Mouse (Mus musculus): ENCODE measurements at regions not wholly inside any gene's neighbourhood (a gene's known extent, or its start where the extent isn't known, plus 50 kb on each side); places are given as distances from the start of the nearest gene placed in this dataset.
A peak's percentile ranks its signal among the peaks of the same experiment; 100 is the strongest.

GRCm38 (mm10) chr13:110784822-110785221 is 390.0 kb downstream of the Plk2 start:
- DNase-seq (ENCODE audit: low spot score) = no peak

GRCm38 (mm10) chr13:110798313-110798712 is 403.5 kb downstream of the Plk2 start:
- DNase-seq (ENCODE audit: low spot score) = no peak

- DNase-seq (ENCODE audit: low spot score) = no peak
Observed at GRCm38 (mm10) chr13:110802841-110803240, 408.0 kb downstream of the Plk2 start.

GRCm38 (mm10) chr13:110812401-110812800 is 417.6 kb downstream of the Plk2 start:
- DNase-seq (ENCODE audit: low spot score) = no peak

GRCm38 (mm10) chr13:110814066-110814465 is 419.2 kb downstream of the Plk2 start:
- DNase-seq (ENCODE audit: low spot score) = no peak

- DNase-seq (ENCODE audit: low spot score) = no peak
Observed at GRCm38 (mm10) chr13:110819301-110819862, 424.5 kb downstream of the Plk2 start.

GRCm38 (mm10) chr13:110824878-110825277 is 429.9 kb upstream of the Actbl2 start:
- no peak for DNase-seq (ENCODE audit: low spot score)

GRCm38 (mm10) chr13:110832442-110832841 is 422.4 kb upstream of the Actbl2 start:
- DNase-seq (ENCODE audit: low spot score) = no peak

GRCm38 (mm10) chr13:110836936-110837335 is 417.9 kb upstream of the Actbl2 start:
- no peak for DNase-seq (ENCODE audit: low spot score)

GRCm38 (mm10) chr13:110841949-110842348 is 412.9 kb upstream of the Actbl2 start:
- DNase-seq (ENCODE audit: low spot score) = no peak

GRCm38 (mm10) chr13:110845695-110846094 is 409.1 kb upstream of the Actbl2 start:
- DNase-seq (ENCODE audit: low spot score) = no peak

- no peak for DNase-seq (ENCODE audit: low spot score)
Observed at GRCm38 (mm10) chr13:110852996-110853727, 401.7 kb upstream of the Actbl2 start.

- no peak for DNase-seq (ENCODE audit: low spot score)
Observed at GRCm38 (mm10) chr13:110854213-110854612, 400.6 kb upstream of the Actbl2 start.

GRCm38 (mm10) chr13:110865902-110866512 is 388.8 kb upstream of the Actbl2 start:
- DNase-seq (ENCODE audit: low spot score) = no peak

GRCm38 (mm10) chr13:110866713-110867112 is 388.1 kb upstream of the Actbl2 start:
- DNase-seq (ENCODE audit: low spot score) = no peak

- no peak for DNase-seq (ENCODE audit: low spot score)
Observed at GRCm38 (mm10) chr13:110871125-110871775, 383.6 kb upstream of the Actbl2 start.

- no peak for DNase-seq (ENCODE audit: low spot score)
Observed at GRCm38 (mm10) chr13:110871776-110872135, 383.1 kb upstream of the Actbl2 start.

- no peak for DNase-seq (ENCODE audit: low spot score)
Observed at GRCm38 (mm10) chr13:110881573-110881972, 373.2 kb upstream of the Actbl2 start.

- no peak for DNase-seq (ENCODE audit: low spot score)
Observed at GRCm38 (mm10) chr13:110882173-110882572, 372.6 kb upstream of the Actbl2 start.

- DNase-seq (ENCODE audit: low spot score) = peak; percentile 54
Observed at GRCm38 (mm10) chr13:110882661-110883172, 372.1 kb upstream of the Actbl2 start.

GRCm38 (mm10) chr13:110893909-110894308 is 360.9 kb upstream of the Actbl2 start:
- DNase-seq (ENCODE audit: low spot score) = no peak

GRCm38 (mm10) chr13:110895349-110895748 is 359.5 kb upstream of the Actbl2 start:
- DNase-seq (ENCODE audit: low spot score) = no peak

GRCm38 (mm10) chr13:110895900-110896299 is 358.9 kb upstream of the Actbl2 start:
- no peak for DNase-seq (ENCODE audit: low spot score)

Measured in layer of hippocampus, adult 11-12 months (tissue).